Mouse (Mus musculus) liver, embryonic 14.5 days (tissue): ENCODE data around the gene Sec16a. TPM values are rescaled to one million over a fixed set of nuclear protein-coding genes. Genes with fewer than 3 reads are reported as not detected.

ENCODE experiments used
- ATAC-seq: fragments of 200-750 bp; cut with Nextera tagmentation; 2 replicates; pipeline ENCODE4 v1.8.0; 2017; ENCODE audit warnings: moderate number of reproducible peaks, mild to moderate bottlenecking, moderate library complexity; ENCODE audit not compliant: insufficient read depth
- DNase-seq, 3 experiments: peaks; one replicate each; pipeline ENCODE4 v3.0.0-alpha.2; 2012 to 2013; ENCODE audit warnings: low read depth in 3 of 3, low spot score in 3 of 3
- H3K27ac ChIP-seq: fragments of 300-500 bp; sonication (generic); 2 replicates; pipeline ENCODE4 v1.5.1; 2014; ENCODE audit warnings: moderate library complexity, mild to moderate bottlenecking, control low read depth, inconsistent platforms
- H3K27me3 ChIP-seq: fragments of 300-500 bp; sonication (generic); 2 replicates; pipeline ENCODE4 v1.6.1; 2014; ENCODE audit warnings: mild to moderate bottlenecking, low read length, moderate library complexity; ENCODE audit not compliant: control insufficient read depth, insufficient read depth
- H3K36me3 ChIP-seq: fragments of 300-500 bp; sonication (generic); replicated peaks from 2 replicates; pipeline ENCODE4 v1.6.1; 2014; ENCODE audit warnings: low read depth; ENCODE audit not compliant: control insufficient read depth, insufficient read depth
- H3K4me1 ChIP-seq, 2 experiments: fragments of 200-500 bp in 1 of 2; fragments of 300-500 bp in 1 of 2; sonication (generic) in 1 of 2; replicated peaks; 2 replicates each; pipeline ENCODE4 v1.6.1; 2012 to 2014; ENCODE audit warnings: antibody characterized with exemption in 1 of 2, inconsistent platforms in 1 of 2, low read length in 1 of 2; ENCODE audit not compliant: control insufficient read depth in 2 of 2, insufficient read depth in 2 of 2
- H3K4me2 ChIP-seq: fragments of 300-500 bp; sonication (generic); 2 replicates; pipeline ENCODE4 v1.6.1; 2014; ENCODE audit warnings: low read depth, mild to moderate bottlenecking, control low read depth, moderate library complexity
- H3K4me3 ChIP-seq, 2 experiments: fragments of 200-500 bp in 1 of 2; fragments of 300-500 bp in 1 of 2; sonication (generic) in 1 of 2; 2 replicates each; pipeline ENCODE4 v1.5.1; 2012 to 2014; ENCODE audit warnings: low read depth in 2 of 2, low read length in 2 of 2, mild to moderate bottlenecking in 2 of 2, control low read depth in 1 of 2, inconsistent platforms in 1 of 2, moderate library complexity in 1 of 2; ENCODE audit not compliant: insufficient read depth in 1 of 2
- H3K9ac ChIP-seq: fragments of 300-500 bp; sonication (generic); replicated peaks from 2 replicates; pipeline ENCODE4 v1.6.1; 2014; ENCODE audit warnings: mild to moderate bottlenecking, control low read depth, moderate library complexity
- H3K9me3 ChIP-seq: fragments of 300-500 bp; sonication (generic); 2 replicates; pipeline ENCODE4 v1.6.1; 2016; ENCODE audit warnings: low read length, mixed read lengths; ENCODE audit not compliant: control insufficient read depth
- CTCF ChIP-seq: IDR thresholded peaks from 2 replicates; pipeline ENCODE4 v1.5.1; 2016; ENCODE audit warnings: antibody characterized with exemption, low read depth, control low read depth
- EP300 ChIP-seq: IDR thresholded peaks from 2 replicates; pipeline ENCODE4 v1.6.1; 2016; ENCODE audit warnings: antibody characterized with exemption, low read depth
- WGBS: fragments of 180-500 bp; shearing (Covaris S2); extraction: QIAGEN DNeasy Blood & Tissue Kit; methylation state at CpG from one replicate; pipeline ENCODE4 v1.1.7; 2014; ENCODE audit not compliant: insufficient replicate concordance; 5-methylcytosine and 5-hydroxymethylcytosine counted together
- polyA plus RNA-seq, 2 experiments: library from polyadenylated mRNA; depleted of rRNA in 1 of 2; stranded (reverse) in 1 of 2; unstranded in 1 of 2; fragments of >200 nt; fragmentation: Nextera tagmentation in 1 of 2; extraction: Ambion mirVana in 1 of 2; gene quantifications; 2 replicates each; pipeline versions ENCODE4 v1.2.1 to v1.2.3; 2012 to 2014

Gene Sec16a
- polyA plus RNA-seq, 2 experiments: 9.3 to 10.5 TPM

DNA sequence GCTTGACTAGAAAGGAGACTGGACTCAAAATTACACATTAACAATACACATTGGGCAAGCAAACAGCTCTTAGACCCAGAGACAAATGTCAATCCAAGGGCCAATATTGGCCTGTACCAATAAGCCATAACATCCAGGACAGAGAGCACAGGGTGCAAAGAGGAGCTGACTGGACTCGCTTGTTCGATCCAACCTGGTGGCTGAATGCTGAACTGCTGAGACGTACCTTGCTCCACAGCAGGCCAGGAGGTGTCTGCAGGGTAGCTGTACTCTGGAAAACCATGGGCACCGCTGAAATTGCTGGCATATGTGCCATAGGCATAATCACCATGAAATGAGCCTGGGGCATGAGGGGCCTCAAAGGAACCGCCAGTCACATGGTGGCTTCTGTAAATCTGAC is 15.2 kb downstream of the Sec16a start:
- Histone ChIP-seq H3K4me3 (no peak overlapping the region), H3K27ac (no peak overlapping the region), H3K27me3 (no peaks in the 10 kb centered on the region), H3K9me3 (no peaks in the 10 kb centered on the region), H3K4me2 (no peak overlapping the region), H3K36me3 (peaks cover 17% of the 10 kb centered on the region), H3K9ac (no peak overlapping the region), H3K4me1 (no peaks in the 10 kb centered on the region)
- DNase-seq: no peak
- no peak for ATAC-seq
- TF ChIP-seq CTCF (no peak), EP300 (no peak)
- WGBS: 84% methylated on average over 5 of the region's 5 CpGs

DNA sequence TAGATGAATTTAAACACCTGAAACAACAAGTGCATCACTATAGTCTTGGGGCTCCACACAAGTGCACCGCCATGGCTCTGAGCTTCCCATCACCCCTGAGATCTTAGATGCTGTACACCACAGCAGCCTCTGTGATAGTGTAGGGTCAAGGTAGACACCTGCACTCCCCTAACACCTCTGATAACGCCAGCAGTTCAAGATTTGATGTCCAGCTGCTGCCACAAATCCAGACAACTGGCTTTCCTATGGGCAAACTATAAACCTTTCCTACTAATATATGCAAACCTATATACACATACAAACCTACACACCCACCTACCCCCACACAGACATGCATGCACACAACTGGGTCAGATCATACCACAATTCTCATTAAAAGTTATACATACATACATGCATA is 20.5 kb downstream of the Sec16a start:
- Histone ChIP-seq H3K27ac (no peak overlapping the region), H3K27me3 (no peaks in the 10 kb centered on the region), H3K9ac (no peak overlapping the region), H3K36me3 (peaks cover 28% of the 10 kb centered on the region), H3K4me1 (no peaks in the 10 kb centered on the region), H3K4me2 (no peak overlapping the region), H3K9me3 (no peaks in the 10 kb centered on the region), H3K4me3 (no peak overlapping the region)
- DNase-seq (no peak), ATAC-seq (no peak)
- WGBS: 73% methylated on average over 2 of the region's 2 CpGs
- TF ChIP-seq EP300: no peak
- no peak for TF ChIP-seq CTCF

DNA sequence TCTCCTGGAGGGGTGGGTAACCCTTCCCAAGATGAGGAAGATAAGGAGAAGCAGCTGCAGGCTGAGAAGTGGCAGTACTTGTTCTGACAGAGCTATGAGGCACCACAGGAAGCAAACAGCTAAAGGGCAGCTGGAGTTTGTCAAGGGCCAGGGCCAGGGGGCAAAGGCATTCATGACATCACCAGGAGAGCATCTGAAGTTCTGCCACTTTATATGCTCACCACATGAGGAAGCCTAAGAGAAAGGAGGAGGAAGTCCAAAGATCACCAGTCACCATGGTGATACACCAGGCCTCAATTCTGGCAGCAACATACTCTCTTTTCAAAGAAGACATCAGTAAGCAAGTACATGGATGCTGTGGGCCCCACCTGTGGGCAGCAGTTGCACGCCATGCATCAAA is 21.9 kb downstream of the Sec16a start:
- Histone ChIP-seq H3K9me3 (no peaks in the 10 kb centered on the region), H3K27ac (no peak overlapping the region), H3K4me3 (no peak overlapping the region), H3K4me1 (no peaks in the 10 kb centered on the region), H3K27me3 (no peaks in the 10 kb centered on the region), H3K4me2 (no peak overlapping the region), H3K36me3 (peaks cover 28% of the 10 kb centered on the region), H3K9ac (no peak overlapping the region)
- TF ChIP-seq EP300 (no peak), CTCF (no peak)
- no peak for DNase-seq
- WGBS: 65% methylated on average over 1 of the region's 1 CpGs
- ATAC-seq: no peak

DNA sequence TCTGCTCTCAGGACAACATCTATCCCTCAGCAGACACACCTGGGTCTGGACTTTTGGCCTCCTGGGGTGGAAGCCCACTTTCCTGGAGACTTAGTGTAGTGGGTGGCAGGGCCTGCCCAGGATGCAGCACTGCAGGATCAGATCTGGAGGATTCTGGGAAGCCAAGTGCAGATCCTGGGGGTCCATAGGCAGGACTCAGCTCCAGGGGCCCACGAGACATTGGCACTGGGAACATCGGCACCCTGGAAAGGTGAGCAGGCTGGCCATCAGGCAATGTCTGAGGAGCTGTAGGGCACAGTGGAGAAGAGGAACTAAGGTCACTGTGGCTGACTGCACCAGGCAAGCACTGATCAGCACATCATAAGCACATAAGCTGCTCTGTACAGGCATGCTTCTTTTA is 23.0 kb downstream of the Sec16a start:
- no peak overlapping the region for H3K27ac ChIP-seq
- TF ChIP-seq CTCF (no peak), EP300 (no peak)
- ATAC-seq: no peak

DNA sequence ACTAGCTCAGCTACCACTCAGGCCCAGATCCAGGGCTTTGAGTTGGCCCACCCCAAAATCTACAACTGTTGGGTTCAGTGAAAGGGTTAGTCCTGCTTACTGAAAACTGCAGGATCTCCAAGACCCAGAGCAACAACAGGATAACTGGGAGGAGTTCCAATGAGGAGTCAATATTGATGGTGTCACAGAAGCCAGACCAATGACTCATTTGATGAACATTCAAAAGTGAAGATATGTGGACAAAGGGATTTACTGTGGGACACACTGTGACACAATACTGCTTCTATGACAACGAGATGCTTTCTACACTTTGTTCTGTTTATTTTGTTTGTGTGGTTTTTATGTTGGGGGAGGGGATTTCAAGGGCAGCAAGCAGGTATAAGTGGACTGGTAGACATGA is 26.9 kb downstream of the Sec16a start:
- DNase-seq: no peak
- Histone ChIP-seq H3K9me3 (no peaks in the 10 kb centered on the region), H3K27me3 (no peaks in the 10 kb centered on the region), H3K36me3 (peaks cover 25% of the 10 kb centered on the region), H3K4me2 (no peak overlapping the region), H3K4me3 (no peak overlapping the region), H3K27ac (no peak overlapping the region), H3K9ac (no peak overlapping the region), H3K4me1 (peaks cover 3 to 4% of the 10 kb centered on the region in 2 experiments; a peak in 3 of 4 replicates)
- TF ChIP-seq CTCF (no peak), EP300 (no peak)
- WGBS: 48% methylated on average over 1 of the region's 1 CpGs
- no peak for ATAC-seq

More for the DNA sequence above, 23.0 kb downstream of the Sec16a start:
- peaks cover 2 to 3% of the 10 kb centered on the region in 2 experiments; a peak in 3 of 4 replicates for H3K4me1 ChIP-seq
- no peak overlapping the region for H3K9ac ChIP-seq
- WGBS: 80% methylated on average over 2 of the region's 2 CpGs
- H3K9me3 ChIP-seq: no peaks in the 10 kb centered on the region
- peaks cover 28% of the 10 kb centered on the region for H3K36me3 ChIP-seq
- H3K27me3 ChIP-seq: no peaks in the 10 kb centered on the region
- no peak overlapping the region for H3K4me3 ChIP-seq
- H3K4me2 ChIP-seq: no peak overlapping the region
- DNase-seq: no peak

DNA sequence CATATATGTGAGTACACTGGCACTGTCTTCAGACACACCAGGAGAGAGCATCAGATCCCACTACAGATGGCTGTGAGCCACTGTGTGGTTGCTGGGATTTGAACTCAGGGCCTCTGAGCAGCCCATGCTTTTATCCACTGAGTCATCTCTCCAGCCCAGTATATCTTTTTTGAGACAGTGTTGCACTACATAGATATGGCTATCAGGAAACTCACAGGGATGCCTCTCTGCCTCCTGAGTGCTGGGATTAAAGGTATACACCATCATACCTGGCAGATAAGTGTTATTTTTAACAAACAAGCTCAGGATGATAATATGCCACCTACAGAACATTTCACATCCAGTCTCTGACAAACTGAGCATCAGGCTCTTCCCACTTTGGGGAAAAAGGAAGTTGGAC is 27.9 kb downstream of the Sec16a start:
- Histone ChIP-seq H3K4me2 (no peak overlapping the region), H3K9ac (no peak overlapping the region), H3K4me3 (no peak overlapping the region), H3K4me1 (peaks cover 3 to 4% of the 10 kb centered on the region in 2 experiments; a peak in 3 of 4 replicates), H3K27ac (no peak overlapping the region), H3K36me3 (peaks cover 19% of the 10 kb centered on the region), H3K9me3 (no peaks in the 10 kb centered on the region), H3K27me3 (no peaks in the 10 kb centered on the region)
- TF ChIP-seq EP300 (peak; percentile 72), CTCF (no peak)
- ATAC-seq: peak; percentile 55
- peak in 1 of 3 experiments; percentile 24 for DNase-seq
